Mouse (Mus musculus) brain, embryonic 14.5 days (tissue): ENCODE measurements around the gene Pdzd8. TPM values are rescaled to one million over a fixed set of nuclear protein-coding genes. Genes with fewer than 3 reads are reported as not detected.

Experiments
- DNase-seq: peaks from one replicate; pipeline ENCODE4 v3.0.0-alpha.2; 2011; ENCODE audit warnings: low read depth
- CTCF ChIP-seq: fragments of 200-500 bp; IDR thresholded peaks from 2 replicates; pipeline ENCODE4 v1.5.1; 2012; ENCODE audit warnings: inconsistent platforms, mild to moderate bottlenecking, moderate library complexity, borderline replicate concordance; ENCODE audit not compliant: insufficient read depth, insufficient read length; ENCODE audit errors: extremely low read depth
- POLR2A ChIP-seq: fragments of 200-500 bp; IDR thresholded peaks from 2 replicates; pipeline ENCODE4 v1.6.1; 2012; ENCODE audit warnings: mild to moderate bottlenecking, inconsistent platforms, borderline replicate concordance; ENCODE audit not compliant: poor library complexity, insufficient read depth, insufficient read length, severe bottlenecking; ENCODE audit errors: extremely low read depth
- polyA plus RNA-seq: library from polyadenylated mRNA; depleted of rRNA; stranded (reverse); fragments of >200 nt; gene quantifications from 2 replicates; pipeline ENCODE4 v1.2.3, GENCODE M21; 2012; rRNA removed

Pdzd8 gene
- polyA plus RNA-seq, 1 experiment: 18.8 TPM

GRCm38 (mm10) chr19:59263171-59263570, 82.4 kb downstream of the Pdzd8 start:
- TF ChIP-seq POLR2A: no peak
- no peak for TF ChIP-seq CTCF
- DNase-seq: peak; percentile 32

DNA sequence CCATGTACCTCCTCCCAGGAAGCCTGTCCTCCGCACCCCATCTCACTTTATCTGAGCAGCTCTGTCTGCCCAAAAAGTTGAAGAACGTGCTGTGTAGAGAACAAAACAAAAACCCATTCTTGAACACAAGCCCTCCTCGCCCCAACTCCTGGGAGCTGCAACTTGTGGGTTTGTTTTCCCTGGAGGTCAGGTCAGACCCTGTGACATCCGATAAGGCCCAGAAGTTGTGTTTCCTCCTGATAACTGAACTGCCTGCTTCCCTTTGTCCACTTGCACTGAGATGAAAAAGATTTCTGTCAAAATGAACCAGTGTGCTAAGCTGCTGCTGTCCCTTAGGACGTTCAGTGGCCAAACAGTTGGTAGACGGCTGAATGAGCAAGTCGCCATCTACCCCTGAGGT, 84.0 kb downstream of the Pdzd8 start:
- DNase-seq: no peak
- no peak for TF ChIP-seq POLR2A
- TF ChIP-seq CTCF: no peak

DNA sequence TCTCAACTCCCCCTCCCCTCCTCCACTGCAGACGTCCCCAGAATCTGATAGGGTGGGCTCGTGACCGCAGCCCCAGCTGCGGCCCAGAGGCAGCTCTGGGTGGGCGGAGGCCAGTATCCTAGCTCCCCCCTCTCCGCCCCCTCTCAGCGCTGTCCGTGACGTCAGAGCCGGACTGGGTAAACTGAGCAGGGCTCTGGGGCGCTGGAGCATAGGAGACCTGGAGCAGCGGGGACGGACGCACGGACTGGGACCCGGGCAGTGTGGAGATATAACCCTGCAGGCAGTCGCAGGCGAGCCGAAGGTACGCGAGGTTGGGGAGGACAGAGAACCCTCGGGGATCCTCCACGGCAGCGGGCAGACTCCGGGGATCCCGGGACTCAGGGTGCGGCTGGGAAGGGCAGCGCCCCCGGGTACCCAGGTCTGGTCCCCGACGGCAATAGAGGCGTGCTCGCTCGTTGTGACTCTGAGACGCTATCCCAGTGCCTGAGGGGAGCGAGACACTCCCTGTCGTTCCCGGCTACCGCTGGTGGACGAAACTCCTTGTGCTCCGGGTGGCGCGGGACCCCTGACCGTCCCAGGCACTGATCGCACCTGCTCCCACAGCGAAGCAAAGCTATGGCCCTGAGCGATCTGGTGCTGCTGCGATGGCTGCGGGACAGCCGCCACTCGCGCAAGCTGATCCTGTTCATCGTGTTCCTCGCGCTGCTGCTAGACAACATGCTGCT, 84.7 kb downstream of the Pdzd8 start, which contains the start of gene Slc18a2:
TSS of gene Slc18a2 (plus strand) at position 179 of the 725 bp plus-strand sequence.
- peak; percentile 71 for DNase-seq
- TF ChIP-seq POLR2A: no peak
- TF ChIP-seq CTCF: no peak

- TF ChIP-seq CTCF: no peak
- DNase-seq: peak; percentile 63
Measured at GRCm38 (mm10) chr19:59259633-59260032, 85.9 kb downstream of the Pdzd8 start.

DNA sequence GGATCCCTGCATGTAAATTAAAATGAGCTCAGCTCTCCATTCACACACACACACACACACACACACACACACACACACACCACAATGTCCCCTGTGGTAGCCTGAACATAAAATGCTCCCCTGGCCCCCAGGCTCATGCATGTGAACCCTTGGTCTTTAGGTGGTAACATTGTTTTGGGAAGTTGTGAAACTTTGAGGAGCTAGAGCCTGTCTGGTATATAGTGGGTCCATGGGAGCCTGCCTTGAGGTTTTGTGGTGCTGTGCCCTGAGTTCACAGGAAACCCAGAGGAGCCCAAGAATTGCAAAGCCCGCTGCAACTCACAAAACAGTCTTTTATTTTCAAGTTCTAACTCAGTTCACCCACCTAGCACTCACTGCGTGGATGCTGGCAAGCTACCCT, 92.9 kb downstream of the Pdzd8 start:
- no peak for TF ChIP-seq CTCF
- no peak for TF ChIP-seq POLR2A
- DNase-seq: no peak

GRCm38 (mm10) chr19:59248553-59249286, 96.9 kb downstream of the Pdzd8 start:
- DNase-seq: peak; percentile 22
- TF ChIP-seq POLR2A (no peak), CTCF (peak; percentile 33; the same call in 1 of the 2 replicates)

DNA sequence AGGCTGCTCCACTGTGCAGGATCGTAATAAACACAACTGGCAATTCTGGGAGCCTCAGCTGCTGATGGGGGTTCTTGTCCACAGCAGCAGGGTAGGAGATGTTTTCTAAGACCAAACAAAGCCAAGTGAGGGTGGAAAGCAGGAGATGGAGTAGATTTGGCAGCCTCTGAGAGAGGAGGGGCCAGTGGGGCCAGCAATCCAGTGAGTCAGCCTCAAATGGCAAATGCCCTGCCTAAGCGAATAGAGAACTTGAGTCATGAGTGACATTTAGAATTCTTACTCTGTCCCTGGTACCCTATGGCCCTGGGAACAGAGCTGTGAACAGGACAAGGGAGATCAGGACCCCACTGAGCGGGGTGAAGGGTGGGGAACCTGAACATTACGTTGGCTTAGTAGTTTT, 97.4 kb downstream of the Pdzd8 start:
- TF ChIP-seq CTCF (no peak), POLR2A (no peak)
- DNase-seq: no peak

Other genes with a start within 250 kb of the Pdzd8 start
- gene Vax1, start 175.7 kb downstream of the Pdzd8 start, polyA plus RNA-seq: 10.5 and 22.5 TPM in 2 replicates
- not detected in 2 replicates for gene Kcnk18, start 126.6 kb downstream of the Pdzd8 start, polyA plus RNA-seq
- gene Slc18a2, start 84.9 kb downstream of the Pdzd8 start, polyA plus RNA-seq: 26.1 and 37.8 TPM in 2 replicates
- 137 and 205 TPM in 2 replicates for gene Rps12-ps3, start 23.5 kb downstream of the Pdzd8 start, polyA plus RNA-seq
- gene Emx2, start 112.6 kb upstream of the Pdzd8 start, polyA plus RNA-seq: 17.7 and 20.7 TPM in 2 replicates